In genomic region chr16:24134486-24135050, GRCm38 (mm10) we compare ENCODE assay signal across 11 mouse cellular contexts.
"Had no signal": no experiment of that assay in that cellular context is flagged by ENCODE, and none has a peak within 500 bp of the region (broad histone marks: within the 10 kb centered on the region; RNA-seq: fewer than 3 reads in every experiment).

No protein-coding gene starts in this region.

- DNase-seq: lung, adult 18-20 months; lung, embryonic 14.5 days; lung, postnatal 10 days; retina, postnatal 1 day; right cerebral cortex, adult 18-20 months; right cerebral cortex, postnatal 25 days; right cerebral cortex, postnatal 4 days; spleen, adult 18-20 months; thymus, adult 18-20 months; thymus, postnatal 14 days; thymus, postnatal 36 days had no signal
